Mouse (Mus musculus): ENCODE data around the gene Aspa. TPM values are rescaled to one million over a fixed set of nuclear protein-coding genes. Genes with fewer than 3 reads are reported as not detected.

Aspa gene
- polyA plus RNA-seq, 1 experiment from 2014 or later = 4.0 TPM

Other genes with a start within 250 kb of the Aspa start
- 0.19 and 2.7 TPM in 2 replicates for gene Itgae, start 239.0 kb downstream of the Aspa start, polyA plus RNA-seq (2015; fragmentation: Nextera tagmentation; extraction: Ambion mirVana)
- 2.4 and 5.7 TPM in 2 replicates for gene Haspin, start 191.3 kb downstream of the Aspa start, polyA plus RNA-seq (2015; fragmentation: Nextera tagmentation; extraction: Ambion mirVana)
- gene P2rx5, start 169.2 kb downstream of the Aspa start, polyA plus RNA-seq (2015; fragmentation: Nextera tagmentation; extraction: Ambion mirVana) = 0.72 and 0.84 TPM in 2 replicates
- gene Emc6, start 152.6 kb downstream of the Aspa start, polyA plus RNA-seq (2015; fragmentation: Nextera tagmentation; extraction: Ambion mirVana) = 136 and 148 TPM in 2 replicates
- 118 and 133 TPM in 2 replicates for gene Tax1bp3, start 152.5 kb downstream of the Aspa start, polyA plus RNA-seq (2015; fragmentation: Nextera tagmentation; extraction: Ambion mirVana)
- 17.0 and 17.7 TPM in 2 replicates for gene Ctns, start 130.6 kb downstream of the Aspa start, polyA plus RNA-seq (2015; fragmentation: Nextera tagmentation; extraction: Ambion mirVana)
- 3.0 and 3.4 TPM in 2 replicates for gene Shpk, start 130.1 kb downstream of the Aspa start, polyA plus RNA-seq (2015; fragmentation: Nextera tagmentation; extraction: Ambion mirVana)
- gene Trpv1, start 95.3 kb downstream of the Aspa start, polyA plus RNA-seq (2015; fragmentation: Nextera tagmentation; extraction: Ambion mirVana) = 2.0 and 2.4 TPM in 2 replicates
- gene Trpv3, start 62.2 kb downstream of the Aspa start, polyA plus RNA-seq (2015; fragmentation: Nextera tagmentation; extraction: Ambion mirVana) = 0.20 and 0.29 TPM in 2 replicates
- not detected in 2 replicates for gene Gm49340, start 145 bp upstream of the Aspa start, polyA plus RNA-seq (2015; fragmentation: Nextera tagmentation; extraction: Ambion mirVana)
- 0.12 and 0.19 TPM in 2 replicates for gene Spata22, start 145 bp upstream of the Aspa start, polyA plus RNA-seq (2015; fragmentation: Nextera tagmentation; extraction: Ambion mirVana)
- gene Olfr20, start 21.2 kb upstream of the Aspa start, polyA plus RNA-seq (2015; fragmentation: Nextera tagmentation; extraction: Ambion mirVana) = not detected in 2 replicates
- gene Olfr376, start 41.6 kb upstream of the Aspa start, polyA plus RNA-seq (2015; fragmentation: Nextera tagmentation; extraction: Ambion mirVana) = not detected in 2 replicates
- not detected in 2 replicates for gene Olfr1, start 70.0 kb upstream of the Aspa start, polyA plus RNA-seq (2015; fragmentation: Nextera tagmentation; extraction: Ambion mirVana)
- gene Olfr378, start 98.9 kb upstream of the Aspa start, polyA plus RNA-seq (2015; fragmentation: Nextera tagmentation; extraction: Ambion mirVana) = not detected in 2 replicates
- gene Olfr380, start 127.9 kb upstream of the Aspa start, polyA plus RNA-seq (2015; fragmentation: Nextera tagmentation; extraction: Ambion mirVana) = not detected in 2 replicates
- gene Olfr381, start 162.0 kb upstream of the Aspa start, polyA plus RNA-seq (2015; fragmentation: Nextera tagmentation; extraction: Ambion mirVana) = not detected in 2 replicates
- gene Olfr382, start 187.6 kb upstream of the Aspa start, polyA plus RNA-seq (2015; fragmentation: Nextera tagmentation; extraction: Ambion mirVana) = not detected in 2 replicates